Mouse (Mus musculus) hindbrain, postnatal 0 days (tissue): ENCODE data around the gene Slc25a36. TPM values are rescaled to one million over a fixed set of nuclear protein-coding genes. Genes with fewer than 3 reads are reported as not detected.
A peak's percentile ranks its signal among the peaks of the same experiment; 100 is the strongest.

Experiments used
- ATAC-seq: fragments of 200-750 bp; cut with Nextera tagmentation; 2 replicates; pipeline ENCODE4 v1.8.0; 2017; ENCODE audit warnings: mild to moderate bottlenecking, moderate TSS enrichment, moderate library complexity
- DNase-seq: peaks from one replicate; pipeline ENCODE4 v3.0.0-alpha.2; 2015; ENCODE audit warnings: low spot score
- H3K27ac ChIP-seq: fragments of 300-500 bp; sonication (generic); 2 replicates; pipeline ENCODE4 v1.5.1; 2014; ENCODE audit warnings: mild to moderate bottlenecking
- H3K27me3 ChIP-seq: fragments of 300-500 bp; sonication (generic); 2 replicates; pipeline ENCODE4 v1.6.1; 2014; ENCODE audit warnings: low read length, mixed read lengths; ENCODE audit not compliant: insufficient read depth
- H3K36me3 ChIP-seq: fragments of 300-500 bp; sonication (generic); 2 replicates; pipeline ENCODE4 v1.6.1; 2014; ENCODE audit warnings: low read length, mixed read lengths; ENCODE audit not compliant: insufficient read depth
- H3K4me1 ChIP-seq: fragments of 300-500 bp; sonication (generic); 2 replicates; pipeline ENCODE4 v1.6.1; 2014; ENCODE audit warnings: antibody characterized with exemption, low read length, mixed read lengths; ENCODE audit not compliant: insufficient read depth
- H3K4me2 ChIP-seq: fragments of 300-500 bp; sonication (generic); 2 replicates; pipeline ENCODE4 v1.6.1; 2014; ENCODE audit warnings: low read depth, mild to moderate bottlenecking, low read length, moderate library complexity, mixed read lengths
- H3K4me3 ChIP-seq: fragments of 300-500 bp; sonication (generic); 2 replicates; pipeline ENCODE4 v1.5.1; 2014; ENCODE audit warnings: low read length
- H3K9ac ChIP-seq: fragments of 300-500 bp; sonication (generic); replicated peaks from 2 replicates; pipeline ENCODE4 v1.6.1; 2014; ENCODE audit warnings: mild to moderate bottlenecking, low read length, moderate library complexity, mixed read lengths
- H3K9me3 ChIP-seq: fragments of 300-500 bp; sonication (generic); 2 replicates; pipeline ENCODE4 v1.6.1; 2016; ENCODE audit warnings: low read length, mixed read lengths
- CTCF ChIP-seq: IDR thresholded peaks from 2 replicates; pipeline ENCODE4 v1.5.1; 2016; ENCODE audit warnings: antibody characterized with exemption, control low read depth, low read depth
- WGBS: fragments of 180-500 bp; shearing (Covaris S2); extraction: QIAGEN DNeasy Blood & Tissue Kit; methylation state at CpG from one replicate; pipeline ENCODE4 v1.1.7; 2014; 5-methylcytosine and 5-hydroxymethylcytosine counted together
- polyA plus RNA-seq: library from polyadenylated mRNA; unstranded; fragments of >200 nt; fragmentation: Nextera tagmentation; extraction: Ambion mirVana; gene quantifications from 2 replicates; pipeline ENCODE4 v1.2.1, GENCODE M21; 2015
- total RNA-seq: library from RNA; depleted of rRNA; stranded (reverse); fragments of >200 nt; gene quantifications from 2 replicates; pipeline ENCODE4 v1.2.3, GENCODE M21; 2014

Slc25a36 gene
- total and polyA plus RNA-seq, 2 experiments from 2014 or later = 68.8 to 97.4 TPM

GRCm38 (mm10) chr9:97067761-97068160, 43.2 kb downstream of the Slc25a36 start:
- 76% methylated on average over 6 of the region's 6 CpGs for WGBS
- Histone ChIP-seq H3K36me3 (no peaks in the 10 kb centered on the region), H3K9me3 (no peaks in the 10 kb centered on the region), H3K9ac (no peak overlapping the region), H3K27me3 (no peaks in the 10 kb centered on the region), H3K27ac (no peak overlapping the region), H3K4me3 (no peak overlapping the region), H3K4me2 (no peak overlapping the region), H3K4me1 (no peaks in the 10 kb centered on the region; the same call in 1 of the 2 replicates)
- TF ChIP-seq CTCF = no peak
- no peak for DNase-seq
- no peak for ATAC-seq

DNA sequence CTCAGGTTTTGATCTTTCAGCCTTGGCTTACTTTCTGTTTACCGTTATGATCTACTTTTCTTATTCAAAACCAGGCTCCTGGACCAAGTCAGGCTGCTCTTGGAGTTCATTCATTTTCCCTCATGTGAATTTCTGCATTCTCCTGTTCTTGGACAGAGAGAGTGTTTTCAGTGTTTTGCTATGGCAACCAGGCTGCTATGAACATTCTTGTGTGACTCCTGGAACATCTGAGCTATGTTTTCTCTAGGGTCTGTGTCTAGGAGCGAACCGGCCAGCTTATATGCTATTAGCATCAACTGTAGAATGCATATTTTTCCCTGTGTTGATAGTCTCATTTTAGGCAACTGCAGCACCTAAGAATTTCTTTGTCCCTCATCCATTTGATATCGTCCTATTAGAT, 45.1 kb downstream of the Slc25a36 start:
- Histone ChIP-seq H3K27me3 (no peaks in the 10 kb centered on the region), H3K9me3 (no peaks in the 10 kb centered on the region), H3K4me1 (no peaks in the 10 kb centered on the region; the same call in 1 of the 2 replicates), H3K4me2 (no peak overlapping the region), H3K36me3 (no peaks in the 10 kb centered on the region), H3K4me3 (no peak overlapping the region), H3K27ac (no peak overlapping the region), H3K9ac (no peak overlapping the region)
- ATAC-seq (no peak), DNase-seq (peak; percentile 31)
- no peak for TF ChIP-seq CTCF
- WGBS = 46% methylated on average over 4 of the region's 4 CpGs

DNA sequence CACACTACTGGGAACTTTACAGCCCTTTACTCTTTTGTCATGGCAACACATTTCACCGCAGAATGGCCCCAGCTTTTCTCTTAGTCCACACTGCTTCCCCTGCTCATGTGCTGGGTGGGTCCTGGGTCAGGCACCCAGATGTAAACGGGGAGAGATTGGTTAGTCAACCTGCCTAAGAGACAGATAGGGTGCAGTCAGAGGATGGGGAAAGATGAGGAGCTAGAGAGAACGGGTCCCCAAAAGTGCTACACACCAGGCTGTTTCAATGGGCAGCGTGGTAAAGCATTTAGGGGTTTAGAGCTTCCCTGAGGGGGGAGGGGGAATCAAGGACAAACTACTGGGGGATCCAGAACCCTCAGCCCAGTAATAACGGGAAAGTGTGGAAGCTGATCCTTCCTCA, 45.7 kb downstream of the Slc25a36 start:
- Histone ChIP-seq H3K36me3 (no peaks in the 10 kb centered on the region), H3K9ac (no peak overlapping the region), H3K27me3 (no peaks in the 10 kb centered on the region), H3K4me1 (peaks cover 5% of the 10 kb centered on the region), H3K9me3 (no peaks in the 10 kb centered on the region), H3K27ac (no peak overlapping the region), H3K4me3 (no peak overlapping the region), H3K4me2 (no peak overlapping the region)
- no peak for TF ChIP-seq CTCF
- no peak for DNase-seq
- 47% methylated on average over 5 of the region's 5 CpGs for WGBS
- ATAC-seq = no peak

- ATAC-seq (no peak), DNase-seq (no peak)
- H3K4me2 ChIP-seq = no peak overlapping the region
- no peak overlapping the region for H3K4me3 ChIP-seq
- H3K9ac ChIP-seq = no peak overlapping the region
- H3K27me3 ChIP-seq = no peaks in the 10 kb centered on the region
- TF ChIP-seq CTCF = no peak
- H3K9me3 ChIP-seq = no peaks in the 10 kb centered on the region
- no peak overlapping the region for H3K27ac ChIP-seq
- H3K4me1 ChIP-seq = peaks cover 5% of the 10 kb centered on the region
- H3K36me3 ChIP-seq = no peaks in the 10 kb centered on the region
- 90% methylated on average over 1 of the region's 1 CpGs for WGBS
These were observed 46.8 kb downstream of the Slc25a36 start for GRCm38 (mm10) chr9:97064161-97064560.

DNA sequence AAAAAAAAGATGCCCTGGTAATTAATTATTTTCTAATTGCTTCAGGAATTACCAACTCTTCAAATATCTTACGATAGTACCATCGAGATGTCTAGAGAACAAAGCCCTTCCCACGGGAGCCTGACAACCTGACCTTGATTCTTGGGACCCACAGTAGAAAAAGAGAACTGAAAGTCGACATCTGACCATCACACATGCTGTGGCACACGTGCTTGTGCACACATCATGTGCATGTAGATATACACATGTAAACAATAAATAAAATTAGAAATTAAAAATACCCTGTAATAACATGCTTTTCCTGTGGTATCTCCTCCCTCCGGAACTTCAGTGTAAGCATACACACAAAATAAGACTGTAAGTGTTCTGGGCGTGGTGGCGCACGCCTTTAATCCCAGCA, 49.3 kb downstream of the Slc25a36 start:
- ATAC-seq = no peak
- Histone ChIP-seq H3K9ac (no peak overlapping the region), H3K27me3 (no peaks in the 10 kb centered on the region)

GRCm38 (mm10) chr9:97056541-97057338, 54.2 kb downstream of the Slc25a36 start:
- Histone ChIP-seq H3K9me3 (no peaks in the 10 kb centered on the region), H3K9ac (no peak overlapping the region), H3K4me3 (no peak overlapping the region), H3K27me3 (no peaks in the 10 kb centered on the region), H3K4me1 (peaks cover 8% of the 10 kb centered on the region), H3K36me3 (no peaks in the 10 kb centered on the region), H3K27ac (no peak overlapping the region), H3K4me2 (peak overlapping the region; percentile 38)
- WGBS = 51% methylated on average over 18 of the region's 18 CpGs
- peak; percentile 44; the same call in 1 of the 2 replicates for ATAC-seq
- no peak for TF ChIP-seq CTCF
- DNase-seq = peak; percentile 59

More for the DNA sequence above, 49.3 kb downstream of the Slc25a36 start:
- no peak for TF ChIP-seq CTCF
- H3K9me3 ChIP-seq = no peaks in the 10 kb centered on the region
- H3K4me1 ChIP-seq = peaks cover 5% of the 10 kb centered on the region; the same call in 1 of the 2 replicates
- H3K27ac ChIP-seq = no peak overlapping the region
- no peaks in the 10 kb centered on the region for H3K36me3 ChIP-seq
- WGBS = 93% methylated on average over 9 of the region's 9 CpGs
- H3K4me3 ChIP-seq = no peak overlapping the region
- no peak overlapping the region for H3K4me2 ChIP-seq
- DNase-seq = no peak

- peak; percentile 32 for DNase-seq
- TF ChIP-seq CTCF = no peak
- Histone ChIP-seq H3K9me3 (no peaks in the 10 kb centered on the region), H3K4me3 (no peak overlapping the region), H3K27me3 (no peaks in the 10 kb centered on the region), H3K9ac (no peak overlapping the region), H3K4me2 (no peak overlapping the region), H3K4me1 (peaks cover 12% of the 10 kb centered on the region), H3K36me3 (no peaks in the 10 kb centered on the region), H3K27ac (no peak overlapping the region)
- peak; percentile 63 for ATAC-seq
- 37% methylated on average over 14 of the region's 14 CpGs for WGBS
These were observed 55.1 kb downstream of the Slc25a36 start for GRCm38 (mm10) chr9:97055906-97056305.
